Mouse (Mus musculus) cerebellum, postnatal 25 days (tissue): ENCODE measurements around the gene Asic2.
A peak's percentile ranks its signal among the peaks of the same experiment; 100 is the strongest.

ENCODE experiments used
- DNase-seq, 2 experiments: peaks; one replicate each; pipeline ENCODE4 v3.0.0; 2021; ENCODE audit warnings: mixed read lengths in 2 of 2

Gene Asic2

DNA sequence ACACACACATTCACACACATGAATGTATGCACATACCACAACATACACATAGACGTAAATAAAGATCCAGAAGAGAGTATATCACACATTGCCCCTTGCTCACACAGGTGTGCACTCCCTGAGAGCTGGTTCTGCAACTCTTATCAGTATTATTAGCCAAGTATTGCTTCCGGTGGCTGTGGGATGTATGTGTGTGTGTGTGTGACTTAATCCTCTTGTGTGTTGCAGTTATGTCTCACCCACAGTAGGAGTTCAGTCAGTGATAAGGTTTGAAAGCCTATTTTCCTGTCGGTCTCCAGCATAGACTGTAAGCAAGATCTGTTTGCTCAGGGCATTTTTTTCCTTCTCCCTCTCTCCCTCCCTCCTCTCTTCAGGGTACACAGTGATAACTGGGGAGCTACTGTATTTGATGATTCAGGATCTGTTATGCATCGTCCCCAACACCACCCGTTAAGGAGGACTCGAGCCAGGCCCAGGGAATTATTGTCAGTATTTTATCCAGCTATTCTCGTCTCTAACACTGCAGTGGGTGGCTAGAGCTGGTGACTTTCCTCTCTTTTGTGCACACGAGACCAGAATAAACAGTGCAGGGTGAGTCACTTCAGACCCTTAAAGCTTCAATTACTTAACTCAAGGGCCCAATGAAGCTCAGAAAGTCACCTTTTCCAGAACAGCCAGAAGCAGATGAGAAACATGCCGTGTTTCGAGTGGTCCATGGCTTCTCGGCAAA lies 888.0 kb downstream of the Asic2 start:
- DNase-seq: no peak

DNA sequence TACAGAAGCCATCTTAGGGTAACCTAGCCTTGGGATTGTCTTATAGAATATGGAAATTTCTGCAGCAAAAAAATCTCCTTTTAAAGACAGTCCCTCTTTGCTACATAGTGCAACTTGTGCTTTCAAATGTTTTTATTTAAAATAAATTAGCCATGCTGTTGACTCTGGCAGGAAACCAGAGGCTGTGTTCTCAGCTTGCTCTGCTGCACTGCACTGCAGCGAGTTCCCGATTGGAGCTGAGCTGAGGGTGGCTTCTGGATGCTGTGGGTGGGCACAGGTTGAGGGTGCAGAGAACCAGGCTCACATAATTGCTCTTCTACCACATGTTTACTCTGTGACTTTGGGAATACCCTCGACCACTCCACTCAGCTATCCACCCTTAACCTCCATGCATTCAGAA lies 889.0 kb downstream of the Asic2 start:
- DNase-seq: no peak

DNA sequence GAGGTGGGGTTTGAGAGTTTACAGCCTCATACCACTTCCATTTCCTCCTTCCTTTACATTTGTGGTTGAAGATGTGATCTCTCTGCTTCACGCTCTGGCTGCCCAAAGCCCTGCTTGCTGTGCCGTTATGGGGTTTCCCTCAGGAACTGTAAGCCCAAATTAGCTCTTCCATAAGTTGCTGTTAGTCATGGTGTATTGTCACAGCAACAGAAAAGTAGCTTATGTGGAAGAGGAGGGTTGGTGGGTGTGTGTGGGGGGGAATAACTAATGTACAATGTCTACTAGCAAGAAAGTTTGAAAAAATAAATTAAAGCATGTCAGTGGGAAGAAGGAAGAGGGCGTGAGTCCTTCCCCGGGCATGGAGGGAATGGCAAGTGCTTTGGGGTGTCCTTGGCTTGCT lies 896.4 kb downstream of the Asic2 start:
- DNase-seq: no peak

DNA sequence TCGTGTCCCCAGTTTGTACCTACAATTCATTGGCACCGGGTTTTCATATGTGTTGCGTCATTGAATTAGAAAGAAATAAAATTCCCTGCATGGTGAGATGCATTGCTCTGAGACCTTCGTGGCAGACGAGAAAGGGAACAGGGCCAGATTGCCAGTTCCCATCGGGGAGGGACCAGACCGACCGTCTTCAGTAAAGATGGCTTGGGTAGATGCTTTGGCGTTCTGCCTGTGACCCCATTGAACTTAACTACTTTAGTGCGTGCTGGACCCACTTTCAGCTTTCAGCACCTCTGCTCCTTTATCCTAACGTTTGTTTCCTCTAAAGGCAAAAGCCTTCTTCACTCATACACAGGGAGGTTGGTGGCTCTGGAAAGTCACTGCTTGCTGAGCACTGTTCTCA lies 902.9 kb downstream of the Asic2 start:
- DNase-seq: no peak

DNA sequence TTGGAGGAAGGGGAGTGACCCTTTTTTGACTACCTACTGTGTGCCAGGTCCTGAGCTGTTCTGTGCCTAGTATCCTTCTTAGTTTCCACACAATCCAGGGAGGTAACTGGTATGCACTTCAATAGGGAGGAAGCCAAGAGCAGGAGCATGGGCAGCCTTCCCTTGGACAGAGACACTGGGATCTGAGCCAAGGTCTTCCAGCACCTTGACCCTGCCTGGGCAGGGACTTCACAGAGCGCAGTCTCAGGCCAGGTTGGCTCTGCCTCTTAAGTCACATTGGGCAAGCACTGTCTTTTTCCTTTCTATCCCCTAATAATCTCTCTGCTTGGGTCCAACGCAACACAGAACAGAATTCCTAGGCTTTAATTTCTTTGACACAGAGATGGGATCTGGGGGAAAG lies 904.3 kb downstream of the Asic2 start:
- DNase-seq: no peak

DNA sequence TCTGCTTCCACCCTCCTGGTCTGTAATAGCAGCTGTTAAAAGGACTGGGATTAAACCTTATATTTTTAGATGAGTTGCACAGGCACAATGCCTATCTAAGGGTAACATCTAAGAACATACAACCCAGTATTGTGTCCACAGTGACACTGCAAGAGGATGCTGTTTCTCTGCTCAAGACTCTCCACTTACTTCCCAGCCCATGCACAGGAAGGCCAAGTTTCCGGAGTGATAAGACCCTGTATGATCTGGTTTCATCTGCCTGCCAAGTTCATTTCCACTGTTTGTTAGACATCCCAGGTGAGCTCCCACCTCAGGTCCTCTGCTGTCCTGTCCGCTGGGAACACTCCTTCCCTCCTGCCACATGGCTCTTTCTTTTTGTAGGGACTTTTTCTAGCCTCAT lies 908.2 kb downstream of the Asic2 start:
- DNase-seq: no peak

DNA sequence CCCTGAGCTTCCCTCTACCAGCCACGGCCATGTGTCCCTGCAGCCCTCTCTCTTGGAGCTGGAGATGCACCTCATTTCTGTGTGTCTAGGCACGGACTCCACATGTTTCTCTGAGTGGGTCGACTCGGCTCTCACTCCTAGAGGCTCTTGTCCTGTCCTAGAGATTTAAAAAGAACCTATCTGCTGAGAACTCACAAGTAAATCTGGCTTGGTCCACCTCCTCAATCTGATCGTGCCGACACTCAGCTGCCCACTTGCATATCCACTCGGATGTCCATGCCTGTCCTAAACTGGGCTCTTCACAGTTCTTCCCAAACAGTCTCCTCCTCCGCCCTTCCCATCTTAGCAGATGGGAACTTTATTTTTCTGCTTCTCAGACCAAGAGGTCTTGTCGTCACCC lies 908.7 kb downstream of the Asic2 start:
- no peak for DNase-seq

DNA sequence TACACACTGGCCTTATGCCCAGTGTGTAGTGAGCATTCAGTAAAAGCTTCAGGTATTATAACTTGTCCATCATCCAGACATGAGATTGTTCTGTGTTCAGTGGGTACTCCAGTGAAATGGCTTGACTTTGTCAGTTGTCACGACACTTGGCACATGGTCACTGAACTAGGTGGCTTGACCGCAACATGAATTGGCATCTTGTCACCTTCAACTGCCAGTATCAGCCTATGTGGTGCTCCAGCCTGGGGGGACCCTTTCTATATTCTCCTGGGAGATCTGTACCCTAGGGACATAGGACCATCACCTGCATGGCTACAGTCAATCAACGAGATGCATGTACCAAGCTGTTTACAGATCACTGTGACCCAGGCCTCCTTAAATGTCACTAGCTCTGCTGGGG lies 910.8 kb downstream of the Asic2 start:
- peak; percentile 52 to 64 for DNase-seq

DNA sequence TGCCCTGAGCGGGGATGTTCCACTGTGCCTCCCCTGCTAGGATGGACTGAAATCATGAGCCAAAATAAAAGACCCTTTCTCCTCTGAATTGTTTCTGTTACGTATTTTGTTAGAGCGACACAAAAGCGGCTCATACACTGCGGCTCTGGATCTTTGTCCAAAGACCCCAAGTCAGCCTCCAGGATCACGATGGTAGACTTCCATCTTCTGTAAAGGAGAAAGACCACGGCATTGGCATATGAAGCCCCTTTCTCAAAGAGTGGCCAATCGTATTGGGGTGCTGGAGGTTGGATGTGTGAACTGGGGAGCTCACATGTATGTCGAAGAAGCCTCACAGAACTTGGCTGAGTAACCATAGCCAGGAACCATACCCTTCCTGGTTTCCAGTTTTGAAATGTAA lies 911.5 kb downstream of the Asic2 start:
- DNase-seq: no peak

DNA sequence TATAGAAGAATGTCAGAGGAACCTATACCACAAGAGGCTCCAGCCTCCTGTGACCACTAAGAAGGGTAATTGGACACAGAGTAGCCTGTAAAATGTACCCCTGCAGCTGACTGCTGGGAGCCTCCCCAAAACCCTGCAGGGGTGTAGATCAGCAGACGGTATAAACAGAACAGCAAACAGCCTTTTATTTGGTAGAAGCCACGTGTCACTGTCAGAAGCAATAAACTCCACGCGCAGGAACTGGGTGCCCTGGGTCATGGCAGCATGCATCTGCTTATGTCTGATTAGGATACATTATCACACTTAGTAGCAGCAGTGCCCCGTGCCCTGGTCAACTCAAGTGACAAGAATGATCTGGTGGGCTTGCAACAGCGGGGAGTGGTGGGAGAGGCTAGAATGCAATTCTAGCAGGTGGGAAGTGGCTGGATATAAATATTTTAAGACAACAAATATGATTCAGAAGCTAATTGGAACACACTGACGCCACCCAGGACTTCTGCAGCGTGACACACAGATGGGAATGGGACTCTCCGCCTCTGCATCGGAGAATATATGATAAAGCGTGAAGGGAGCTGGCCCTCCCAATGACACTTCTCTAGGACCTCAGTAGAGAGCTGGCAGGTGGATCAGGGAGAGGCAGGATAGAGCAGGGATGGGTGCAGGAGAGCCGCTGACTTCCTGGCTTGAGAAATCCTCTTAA lies 912.7 kb downstream of the Asic2 start:
- DNase-seq: peak; percentile 48 to 52

DNA sequence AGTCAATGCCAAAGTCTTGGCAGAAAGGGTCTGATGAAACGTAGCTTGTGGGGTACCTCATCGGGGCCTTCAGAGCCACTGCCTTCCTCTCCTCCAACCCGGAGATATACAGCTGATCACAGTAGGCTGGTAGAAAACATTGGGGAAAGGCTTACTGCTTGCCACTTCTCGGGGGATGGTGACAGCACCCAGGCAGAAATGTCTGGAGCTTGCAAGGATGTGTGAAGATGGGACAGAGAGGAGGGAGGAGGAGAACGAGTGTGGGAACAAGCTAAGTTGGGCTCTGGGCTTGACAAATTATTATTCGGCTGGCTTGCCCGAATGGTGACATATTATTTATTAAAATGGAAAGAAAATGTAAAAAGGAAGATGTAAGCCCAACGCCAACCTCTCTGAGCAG lies 914.4 kb downstream of the Asic2 start:
- DNase-seq: no peak

DNA sequence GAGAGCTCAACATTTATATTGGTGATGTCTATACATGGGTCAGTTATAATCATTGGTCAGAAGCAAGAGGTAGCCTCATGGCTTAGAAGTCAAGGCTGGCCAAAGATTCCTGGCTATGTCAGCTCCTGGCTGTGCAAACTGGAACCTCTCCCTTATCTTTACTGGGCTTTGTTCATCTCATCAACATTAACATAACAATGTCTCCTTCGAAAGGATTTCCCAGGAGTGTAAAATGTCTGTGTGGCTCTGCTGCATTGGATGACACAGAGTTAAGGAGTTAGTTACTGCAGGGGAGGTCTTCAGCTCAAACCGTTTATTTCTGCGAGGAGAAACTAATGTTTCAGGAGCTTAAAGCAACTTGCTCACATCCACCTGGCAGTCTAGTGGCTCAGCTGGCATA lies 926.6 kb downstream of the Asic2 start:
- no peak for DNase-seq

DNA sequence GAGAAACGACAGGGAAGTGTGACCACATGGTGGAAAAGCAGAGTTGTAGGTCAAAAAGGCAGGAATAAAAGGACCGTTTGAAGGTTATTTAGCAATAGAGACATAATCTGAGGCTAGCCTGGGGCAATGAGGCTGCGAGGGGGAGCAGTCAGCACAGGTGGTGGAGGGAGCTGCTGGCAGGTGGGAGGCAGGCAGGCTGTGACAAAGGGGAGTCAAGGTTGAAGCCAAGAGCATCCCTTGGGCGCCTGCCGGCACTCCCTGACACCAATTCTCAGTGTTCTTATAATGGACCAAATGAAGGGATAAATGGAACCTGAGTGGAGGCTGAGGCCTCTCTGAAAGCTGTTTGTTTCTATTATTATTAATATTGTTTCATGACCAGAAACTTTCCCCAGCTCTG lies 928.3 kb downstream of the Asic2 start:
- peak; percentile 55 to 60 for DNase-seq

DNA sequence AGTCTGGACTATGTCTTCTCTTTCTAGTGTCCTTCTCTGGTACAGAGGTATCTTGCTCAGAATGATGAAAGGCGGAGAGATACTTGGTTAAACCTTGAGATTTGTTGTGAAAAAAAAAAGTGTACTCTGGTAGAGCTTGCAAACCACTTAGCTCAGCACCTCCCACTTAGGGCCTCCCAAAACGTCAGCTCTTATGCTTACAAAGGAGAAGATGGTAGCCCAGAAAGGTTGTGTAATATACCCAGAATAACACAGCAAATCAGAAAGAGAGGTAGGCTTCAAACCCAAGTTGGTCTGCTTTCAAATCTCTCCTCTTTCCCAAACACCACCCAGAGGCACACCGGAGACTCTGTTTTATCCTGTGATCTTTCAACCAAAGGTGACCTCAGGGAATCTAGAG lies 936.1 kb downstream of the Asic2 start:
- no peak for DNase-seq

DNA sequence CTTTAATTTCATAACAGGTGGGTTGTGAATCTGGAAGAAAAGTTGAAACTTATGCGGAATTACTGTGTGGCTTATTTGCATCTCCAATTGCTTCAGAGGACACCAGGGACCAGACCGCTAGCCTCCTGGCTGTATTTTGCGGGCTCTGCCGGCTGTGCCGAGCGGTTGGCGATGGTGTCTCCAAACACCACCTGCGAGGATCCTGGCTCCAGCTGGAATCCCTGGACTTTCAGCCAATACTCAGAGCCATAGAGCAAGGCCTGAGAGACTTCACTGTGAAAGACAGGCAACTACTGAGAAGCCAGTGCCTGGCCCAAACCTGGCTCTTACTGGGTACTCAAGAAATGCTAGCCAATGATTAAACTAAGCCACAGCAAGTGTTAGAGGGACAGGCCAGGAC lies 953.5 kb downstream of the Asic2 start:
- DNase-seq: peak; percentile 63 to 73

DNA sequence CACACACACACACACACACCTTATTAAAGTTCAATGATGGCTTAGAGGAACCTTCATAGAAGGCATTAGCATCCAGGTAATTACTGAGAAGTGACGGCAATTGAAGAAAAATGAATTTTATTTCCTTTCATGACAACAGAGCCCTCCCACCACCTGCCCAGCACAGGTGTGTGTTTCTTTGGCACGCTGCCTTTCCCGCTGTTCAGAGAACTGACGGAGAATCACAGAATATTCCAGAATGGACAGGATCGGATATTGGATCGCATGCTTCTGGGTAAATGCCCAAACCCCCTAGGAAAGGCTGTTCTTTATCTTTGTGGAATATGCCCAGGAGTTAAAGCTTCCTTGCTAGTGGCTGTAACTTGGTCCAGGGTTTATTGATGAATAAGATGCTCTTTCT lies 954.8 kb downstream of the Asic2 start:
- peak in 1 of 2 experiments; percentile 58 for DNase-seq

DNA sequence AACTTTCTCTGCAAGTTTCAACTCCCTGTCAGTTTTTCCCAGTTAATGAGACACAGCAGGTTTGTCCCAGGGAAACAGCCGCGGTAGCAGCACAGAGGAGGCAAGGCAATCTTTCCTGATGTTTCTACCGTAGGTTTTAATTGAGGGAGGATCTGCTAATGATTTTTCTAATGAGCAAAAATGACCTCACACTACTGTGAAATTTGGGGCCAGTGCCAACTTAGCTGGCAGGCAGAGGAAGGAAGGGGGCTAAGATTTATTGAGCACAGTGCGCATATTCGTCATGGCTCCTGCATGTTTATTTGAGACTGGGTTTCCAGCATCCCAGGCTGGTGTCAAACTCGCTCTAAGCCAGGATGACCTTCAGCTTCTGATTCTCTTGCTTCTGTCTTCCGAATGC lies 957.5 kb downstream of the Asic2 start:
- no peak for DNase-seq

DNA sequence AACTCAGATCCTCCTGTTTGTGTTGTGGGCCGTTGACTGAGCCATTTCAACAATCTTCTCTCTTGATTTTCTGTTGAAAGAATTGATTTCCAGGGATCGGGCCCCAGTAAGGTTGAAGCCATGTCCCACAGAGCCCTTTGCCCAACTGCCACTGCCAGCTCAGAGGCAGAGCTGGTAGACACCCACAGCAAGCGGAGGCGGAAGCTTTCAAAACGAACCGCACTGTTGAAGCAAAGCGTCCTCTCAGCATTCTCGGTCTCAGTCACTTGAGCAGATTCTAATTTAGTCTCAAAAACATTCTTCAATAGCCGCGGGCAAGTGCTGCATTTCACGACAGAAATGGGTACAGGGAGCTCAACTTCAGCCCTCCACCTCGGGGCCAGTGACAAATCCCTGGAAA lies 958.9 kb downstream of the Asic2 start:
- DNase-seq: no peak

DNA sequence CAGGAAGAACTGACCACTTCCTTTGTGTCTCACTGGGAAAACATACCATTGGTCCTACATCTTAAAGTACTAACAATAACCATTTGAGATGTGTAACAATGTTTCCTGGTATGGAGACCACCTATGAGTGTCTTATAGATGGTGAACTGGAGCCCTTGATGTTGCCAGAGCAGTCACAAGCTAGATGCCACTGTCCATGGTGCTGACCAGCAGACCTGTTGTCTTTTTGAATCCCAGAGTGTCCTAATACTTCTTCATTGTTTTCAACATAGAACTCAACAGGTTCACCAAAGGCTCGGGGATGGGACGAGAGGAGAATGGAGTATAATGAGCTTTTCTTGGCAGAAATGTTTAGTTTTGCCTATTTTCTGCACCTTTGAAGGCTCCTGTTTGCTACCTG lies 962.4 kb downstream of the Asic2 start:
- DNase-seq: no peak

DNA sequence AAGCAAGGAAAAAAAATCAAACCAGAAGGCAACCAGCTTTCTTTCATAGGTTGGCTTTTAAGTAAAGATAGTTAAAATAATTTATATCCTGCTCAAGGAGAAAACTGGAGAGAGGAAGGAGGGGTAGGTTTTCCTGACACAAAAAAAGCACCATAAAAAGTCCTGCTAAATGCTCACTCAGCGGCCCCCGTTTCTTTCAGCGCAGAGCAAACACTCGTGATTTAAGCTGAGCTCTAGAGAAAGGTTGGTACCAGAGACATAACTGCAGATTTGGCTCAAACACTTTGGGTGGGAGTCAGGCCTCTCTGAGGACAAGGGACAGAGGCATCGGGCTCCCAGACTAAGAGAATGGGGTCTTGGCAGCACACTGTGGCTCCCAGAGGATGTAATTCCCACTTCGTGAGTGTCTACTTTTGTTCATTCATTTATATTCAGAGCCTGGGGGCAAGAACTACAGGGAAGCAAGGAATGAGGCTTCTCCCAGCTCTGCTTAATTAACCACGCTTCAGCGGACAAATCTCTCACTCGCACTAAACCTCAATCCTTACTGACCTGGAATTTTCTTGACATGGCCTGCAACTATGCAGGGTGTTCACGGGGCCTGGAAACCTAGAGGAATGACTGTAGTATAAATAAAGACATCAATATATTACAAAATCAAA lies 965.4 kb downstream of the Asic2 start:
- no peak for DNase-seq

DNA sequence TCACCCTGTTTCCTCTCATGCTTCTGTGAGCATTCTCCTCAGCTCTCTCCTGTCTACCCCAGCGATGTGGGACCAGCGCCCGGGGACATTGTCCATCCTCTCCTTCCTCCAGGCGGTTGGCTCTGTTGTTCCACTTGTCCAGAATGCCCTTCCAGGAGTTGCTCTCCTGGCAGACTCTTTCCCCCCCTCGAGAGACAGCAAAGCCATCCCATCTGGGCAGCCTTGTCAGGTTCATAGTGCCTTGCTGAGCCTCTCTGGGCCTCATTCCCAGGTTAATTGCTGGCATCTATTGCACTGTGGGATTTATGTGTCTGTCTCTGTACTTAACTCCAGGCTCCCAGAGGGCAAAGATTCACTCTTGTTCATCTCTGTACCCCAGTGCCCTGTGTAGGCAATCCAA lies 972.6 kb downstream of the Asic2 start:
- peak; percentile 47 to 62 for DNase-seq

DNA sequence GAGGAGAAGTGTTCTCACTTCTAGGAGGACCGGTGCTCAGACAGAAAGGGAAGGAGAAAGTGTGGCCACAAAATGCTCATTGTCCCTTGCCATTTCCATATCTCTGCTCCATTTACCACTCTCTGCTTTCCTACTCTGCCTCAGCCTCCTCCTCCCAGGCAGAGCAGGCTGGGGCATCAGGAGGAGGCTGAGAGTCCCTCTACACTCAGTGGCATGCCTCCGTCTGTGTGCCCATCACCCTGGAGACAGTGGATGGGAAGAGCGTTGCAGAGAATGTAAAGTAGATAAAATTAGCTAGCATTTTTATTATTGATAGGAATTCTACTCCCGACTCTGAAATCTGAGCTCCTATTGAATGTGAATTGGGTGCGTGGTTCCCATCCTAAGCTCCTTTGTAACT lies 984.7 kb downstream of the Asic2 start:
- no peak for DNase-seq

DNA sequence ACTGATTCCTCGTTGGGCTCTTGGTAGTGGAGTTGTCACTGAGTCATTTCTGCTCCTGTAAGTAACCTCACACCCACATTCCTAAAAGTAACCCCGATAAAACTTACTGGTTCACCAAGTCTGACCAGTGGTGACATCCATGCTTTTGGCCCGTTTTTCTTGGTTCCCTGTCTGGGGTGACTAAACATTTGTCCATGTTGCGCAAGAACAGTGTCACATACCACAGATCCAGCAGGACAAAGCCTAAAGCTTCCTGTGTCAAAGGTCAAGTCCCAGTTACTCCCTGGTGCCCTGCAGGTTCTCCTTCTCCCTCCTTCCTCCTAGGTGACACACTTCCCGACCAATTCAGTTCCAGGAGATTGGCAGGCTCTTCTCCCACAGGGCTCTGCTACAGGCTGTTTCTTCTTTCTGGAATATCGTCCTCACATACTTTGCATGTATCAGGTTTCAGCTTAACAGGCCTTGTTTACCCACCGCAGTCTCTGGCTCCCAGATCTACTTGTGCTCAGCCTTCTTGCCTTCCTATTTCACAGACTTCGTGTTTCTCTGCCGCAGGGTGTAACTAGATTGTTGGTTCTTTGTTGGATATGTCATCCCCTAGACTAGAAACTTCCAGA lies 991.9 kb downstream of the Asic2 start:
- no peak for DNase-seq

DNA sequence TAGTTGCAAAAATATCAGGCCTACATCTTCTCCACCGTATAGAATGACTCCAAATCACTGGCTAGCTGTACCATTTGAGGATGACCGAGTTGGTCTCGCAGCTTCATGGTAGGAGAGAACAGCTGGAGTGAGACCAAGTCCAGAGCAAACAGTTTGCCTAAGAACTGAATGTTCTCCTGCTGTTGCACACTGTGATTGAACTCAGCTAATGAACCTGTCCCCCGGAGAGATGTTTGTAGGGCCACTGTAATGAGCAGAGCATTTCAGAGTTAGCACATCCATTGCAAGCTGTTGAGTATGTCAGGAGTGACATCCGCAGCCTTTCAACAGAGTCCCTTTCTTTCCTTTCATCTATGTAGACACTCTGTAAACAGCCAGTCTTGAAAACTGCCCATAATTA lies 993.6 kb downstream of the Asic2 start:
- DNase-seq: no peak
